Mouse (Mus musculus) MEL (cell line): Measurements from ENCODE around the gene Dlg2. TPM values are rescaled to one million over a fixed set of nuclear protein-coding genes. Genes with fewer than 3 reads are reported as not detected.

ENCODE experiments used
- DNase-seq: peaks from one replicate; pipeline ENCODE4 v3.0.0; 2011; ENCODE audit warnings: low read depth, low spot score
- H3K27ac ChIP-seq: 2 replicates; pipeline ENCODE4 v1.5.1; 2012; ENCODE audit warnings: low read depth, mild to moderate bottlenecking, control low read depth, low read length, moderate library complexity; ENCODE audit not compliant: control insufficient read depth
- H3K27me3 ChIP-seq, 2 experiments: fragments of 150-350 bp in 1 of 2; sonication (generic) in 1 of 2; 2 replicates each; pipeline ENCODE4 v1.6.1; 2012; ENCODE audit warnings: low read length in 2 of 2, mild to moderate bottlenecking in 2 of 2, improper control_type of control experiment in 1 of 2, moderate library complexity in 1 of 2; ENCODE audit not compliant: insufficient read depth in 2 of 2, control insufficient read depth in 1 of 2
- H3K36me3 ChIP-seq, 2 experiments: 2 replicates each; pipeline ENCODE4 v1.6.1; 2012 to 2014; ENCODE audit warnings: low read length in 2 of 2, improper control_type of control experiment in 1 of 2, inconsistent platforms in 1 of 2, mild to moderate bottlenecking in 1 of 2; ENCODE audit not compliant: insufficient read depth in 2 of 2, control insufficient read depth in 1 of 2
- H3K4me1 ChIP-seq, 2 experiments: fragments of 150-350 bp in 1 of 2; sonication (generic) in 1 of 2; 2 replicates each; pipeline ENCODE4 v1.6.1; 2012; ENCODE audit warnings: low read length in 2 of 2, improper control_type of control experiment in 1 of 2, mild to moderate bottlenecking in 1 of 2; ENCODE audit not compliant: insufficient read depth in 2 of 2, control insufficient read depth in 1 of 2
- H3K4me3 ChIP-seq, 2 experiments: fragments of 150-350 bp in 1 of 2; sonication (generic) in 1 of 2; 2 replicates each; pipeline ENCODE4 v1.5.1; 2012; ENCODE audit warnings: low read depth in 2 of 2, low read length in 2 of 2, mild to moderate bottlenecking in 2 of 2, moderate library complexity in 2 of 2, control low read depth in 1 of 2, improper control_type of control experiment in 1 of 2; ENCODE audit not compliant: control insufficient read depth in 1 of 2, insufficient read depth in 1 of 2
- H3K79me2 ChIP-seq: 2 replicates; pipeline ENCODE4 v1.6.1; 2012; ENCODE audit warnings: mild to moderate bottlenecking, low read length, moderate library complexity; ENCODE audit not compliant: control insufficient read depth, poor library complexity, insufficient read depth
- H3K9ac ChIP-seq: 2 replicates; pipeline ENCODE4 v1.6.1; 2012; ENCODE audit warnings: low read depth, mild to moderate bottlenecking, control low read depth, low read length, moderate library complexity; ENCODE audit not compliant: control insufficient read depth, poor library complexity, severe bottlenecking
- H3K9me3 ChIP-seq: fragments of 150-350 bp; sonication (generic); replicated peaks from 2 replicates; pipeline ENCODE4 v1.6.1; 2012; ENCODE audit warnings: mild to moderate bottlenecking, low read length, improper control_type of control experiment, moderate library complexity; ENCODE audit not compliant: insufficient read depth
- BHLHE40 ChIP-seq: IDR thresholded peaks from 2 replicates; pipeline ENCODE4 v1.6.1; 2012; ENCODE audit warnings: low read depth, mild to moderate bottlenecking, inconsistent platforms, low read length, improper control_type of control experiment, borderline replicate concordance
- CHD1 ChIP-seq: IDR thresholded peaks from 2 replicates; pipeline ENCODE4 v1.6.1; 2012; ENCODE audit warnings: low read depth, mild to moderate bottlenecking, inconsistent platforms, low read length, improper control_type of control experiment
- CTCF ChIP-seq, 3 experiments: IDR thresholded peaks in 2 of 3; conservative IDR thresholded peaks in 1 of 3; 2 replicates each; pipeline ENCODE4 v1.5.1; 2011 to 2012; ENCODE audit warnings: low read length in 3 of 3, low read depth in 2 of 3, mild to moderate bottlenecking in 2 of 3, improper control_type of control experiment in 1 of 3, inconsistent platforms in 1 of 3, mixed read lengths in 1 of 3, moderate library complexity in 1 of 3; ENCODE audit not compliant: control insufficient read depth in 1 of 3, insufficient read depth in 1 of 3, poor library complexity in 1 of 3, severe bottlenecking in 1 of 3
- ELF1 ChIP-seq: IDR thresholded peaks from 2 replicates; pipeline ENCODE4 v1.6.1; 2014; ENCODE audit warnings: low read depth, mild to moderate bottlenecking, inconsistent platforms, low read length, improper control_type of control experiment, moderate library complexity
- ETS1 ChIP-seq: IDR thresholded peaks from 2 replicates; pipeline ENCODE4 v1.6.1; 2012; ENCODE audit warnings: low read depth, mild to moderate bottlenecking, inconsistent platforms, low read length, improper control_type of control experiment, moderate library complexity
- GABPA ChIP-seq: IDR thresholded peaks from 2 replicates; pipeline ENCODE4 v1.6.1; 2012; ENCODE audit warnings: low read depth, mild to moderate bottlenecking, inconsistent platforms, low read length, improper control_type of control experiment, moderate library complexity
- GATA1 ChIP-seq: IDR thresholded peaks from 2 replicates; pipeline ENCODE4 v1.6.1; 2011; ENCODE audit warnings: low read depth, low read length, improper control_type of control experiment
- HCFC1 ChIP-seq: IDR thresholded peaks from 2 replicates; pipeline ENCODE4 v1.6.1; 2012; ENCODE audit warnings: low read depth, mild to moderate bottlenecking, inconsistent platforms, low read length, improper control_type of control experiment, moderate library complexity
- KAT2A ChIP-seq: conservative IDR thresholded peaks from 2 replicates; pipeline ENCODE4 v1.6.1; 2012; ENCODE audit warnings: low read depth, low read length, improper control_type of control experiment, inconsistent platforms
- MAZ ChIP-seq: IDR thresholded peaks from 2 replicates; pipeline ENCODE4 v1.6.1; 2012; ENCODE audit warnings: low read depth, mild to moderate bottlenecking, inconsistent platforms, low read length, improper control_type of control experiment
- MEF2A ChIP-seq: IDR thresholded peaks from 2 replicates; pipeline ENCODE4 v1.6.1; 2014; ENCODE audit warnings: low read depth, mild to moderate bottlenecking, inconsistent platforms, low read length, improper control_type of control experiment; ENCODE audit not compliant: poor library complexity, insufficient replicate concordance, severe bottlenecking; ENCODE audit errors: extremely low read depth
- NELFE ChIP-seq: IDR thresholded peaks from 2 replicates; pipeline ENCODE4 v1.6.1; 2011; ENCODE audit warnings: low read depth, low read length, improper control_type of control experiment
- NRF1 ChIP-seq: IDR thresholded peaks from 2 replicates; pipeline ENCODE4 v1.6.1; 2014; ENCODE audit warnings: low read depth, mild to moderate bottlenecking, inconsistent platforms, low read length, improper control_type of control experiment, moderate library complexity; ENCODE audit not compliant: poor library complexity, insufficient read depth, severe bottlenecking
- POLR2A ChIP-seq, 2 experiments: IDR thresholded peaks; 2 replicates each; pipeline ENCODE4 v1.6.1; 2011 to 2012; ENCODE audit warnings: low read length in 2 of 2, mild to moderate bottlenecking in 2 of 2, control low read depth in 1 of 2, improper control_type of control experiment in 1 of 2, low read depth in 1 of 2, moderate library complexity in 1 of 2; ENCODE audit not compliant: control insufficient read depth in 1 of 2, insufficient read depth in 1 of 2, poor library complexity in 1 of 2
- POLR2AphosphoS2 ChIP-seq: IDR thresholded peaks from 2 replicates; pipeline ENCODE4 v1.6.1; 2011; ENCODE audit warnings: low read length, improper control_type of control experiment
- RAD21 ChIP-seq: IDR thresholded peaks from 2 replicates; pipeline ENCODE4 v1.6.1; 2011; ENCODE audit warnings: mild to moderate bottlenecking, low read depth, low read length, improper control_type of control experiment
- SIN3A ChIP-seq: IDR thresholded peaks from 2 replicates; pipeline ENCODE4 v1.6.1; 2012; ENCODE audit warnings: low read length, improper control_type of control experiment, inconsistent platforms
- SMC3 ChIP-seq: IDR thresholded peaks from 2 replicates; pipeline ENCODE4 v1.6.1; 2011; ENCODE audit warnings: low read depth, low read length, improper control_type of control experiment
- TBP ChIP-seq: IDR thresholded peaks from 2 replicates; pipeline ENCODE4 v1.8.0; 2011; ENCODE audit warnings: low read depth, low read length, improper control_type of control experiment
- TCF12 ChIP-seq: IDR thresholded peaks from 2 replicates; pipeline ENCODE4 v1.6.1; 2014; ENCODE audit warnings: low read depth, mild to moderate bottlenecking, inconsistent platforms, low read length, improper control_type of control experiment, moderate library complexity
- USF1 ChIP-seq: IDR thresholded peaks from 2 replicates; pipeline ENCODE4 v1.6.1; 2014; ENCODE audit warnings: low read depth, mild to moderate bottlenecking, inconsistent platforms, low read length, improper control_type of control experiment, moderate library complexity
- USF2 ChIP-seq, 2 experiments: IDR thresholded peaks; 2 replicates each; pipeline ENCODE4 v1.6.1; 2011 to 2012; ENCODE audit warnings: improper control_type of control experiment in 2 of 2, low read length in 2 of 2, borderline replicate concordance in 1 of 2, inconsistent platforms in 1 of 2, low read depth in 1 of 2, mild to moderate bottlenecking in 1 of 2; ENCODE audit not compliant: insufficient read depth in 1 of 2
- ZKSCAN1 ChIP-seq: IDR thresholded peaks from 2 replicates; pipeline ENCODE4 v1.6.1; 2012; ENCODE audit warnings: low read depth, mild to moderate bottlenecking, inconsistent platforms, low read length, improper control_type of control experiment, moderate library complexity
- ZMIZ1 ChIP-seq: IDR thresholded peaks from 2 replicates; pipeline ENCODE4 v1.6.1; 2012; ENCODE audit warnings: low read depth, mild to moderate bottlenecking, inconsistent platforms, low read length, improper control_type of control experiment, moderate library complexity
- polyA plus RNA-seq, 2 experiments: library from polyadenylated mRNA; stranded (reverse) in 1 of 2; unstranded in 1 of 2; fragments of >175 nt in 1 of 2; fragments of >200 nt in 1 of 2; gene quantifications; 2 replicates each; pipeline versions ENCODE4 v1.2.1 to v1.2.4; 2012; ENCODE audit warnings: low replicate concordance in 2 of 2, low read depth in 1 of 2; ENCODE audit not compliant: insufficient read length in 2 of 2, insufficient read depth in 1 of 2, missing spikeins in 1 of 2
- total RNA-seq: library from RNA; depleted of rRNA; stranded (reverse); fragments of 300-350 nt; gene quantifications from 2 replicates; pipeline ENCODE4 v1.2.3, GENCODE M21; 2012

Gene Dlg2
- total and polyA plus RNA-seq, 3 experiments = 0.04 TPM; not detected in 2

DNA sequence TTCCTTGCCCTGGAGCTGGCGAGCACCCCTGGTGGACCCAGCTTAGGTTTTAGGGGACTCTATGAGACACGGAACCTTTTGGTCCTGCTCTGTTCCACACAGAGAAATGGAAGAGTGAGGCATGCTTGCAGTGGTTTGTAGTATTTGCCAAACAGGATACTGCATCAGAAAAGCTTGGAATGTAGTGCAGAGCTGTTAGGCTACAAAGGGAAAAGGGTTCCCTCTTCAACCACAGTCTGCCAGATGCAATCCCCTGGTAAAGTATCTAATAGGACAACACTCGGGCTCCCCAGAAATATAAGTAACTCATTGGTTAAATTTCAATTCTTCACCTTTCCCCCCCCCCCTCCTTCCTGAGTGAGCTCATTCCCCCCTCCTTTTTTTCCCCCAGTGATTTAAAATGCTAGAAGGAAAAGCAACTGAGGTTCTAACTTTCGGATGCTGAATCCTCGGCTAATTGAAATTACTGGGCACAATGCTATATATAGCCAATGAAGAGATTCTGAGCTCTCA is 613.9 kb downstream of the Dlg2 start:
- Histone ChIP-seq H3K79me2 (no peaks in the 10 kb centered on the region), H3K4me1 (no peaks in the 10 kb centered on the region), H3K9ac (no peak overlapping the region), H3K27ac (no peak overlapping the region), H3K36me3 (no peaks in the 10 kb centered on the region), H3K27me3 (no peaks in the 10 kb centered on the region), H3K4me3 (no peak overlapping the region), H3K9me3 (no peaks in the 10 kb centered on the region)
- no peak for DNase-seq
- TF ChIP-seq ZMIZ1 (no peak), USF2 (IDR thresholded peaks at IDR 0.05; ENCODE audit: borderline replicate concordance in 1 of 2, insufficient read depth in 1 of 2, low read depth in 1 of 2, low read length in 2 of 2) (no peak), ZKSCAN1 (no peak), GATA1 (no peak), HCFC1 (no peak)

DNA sequence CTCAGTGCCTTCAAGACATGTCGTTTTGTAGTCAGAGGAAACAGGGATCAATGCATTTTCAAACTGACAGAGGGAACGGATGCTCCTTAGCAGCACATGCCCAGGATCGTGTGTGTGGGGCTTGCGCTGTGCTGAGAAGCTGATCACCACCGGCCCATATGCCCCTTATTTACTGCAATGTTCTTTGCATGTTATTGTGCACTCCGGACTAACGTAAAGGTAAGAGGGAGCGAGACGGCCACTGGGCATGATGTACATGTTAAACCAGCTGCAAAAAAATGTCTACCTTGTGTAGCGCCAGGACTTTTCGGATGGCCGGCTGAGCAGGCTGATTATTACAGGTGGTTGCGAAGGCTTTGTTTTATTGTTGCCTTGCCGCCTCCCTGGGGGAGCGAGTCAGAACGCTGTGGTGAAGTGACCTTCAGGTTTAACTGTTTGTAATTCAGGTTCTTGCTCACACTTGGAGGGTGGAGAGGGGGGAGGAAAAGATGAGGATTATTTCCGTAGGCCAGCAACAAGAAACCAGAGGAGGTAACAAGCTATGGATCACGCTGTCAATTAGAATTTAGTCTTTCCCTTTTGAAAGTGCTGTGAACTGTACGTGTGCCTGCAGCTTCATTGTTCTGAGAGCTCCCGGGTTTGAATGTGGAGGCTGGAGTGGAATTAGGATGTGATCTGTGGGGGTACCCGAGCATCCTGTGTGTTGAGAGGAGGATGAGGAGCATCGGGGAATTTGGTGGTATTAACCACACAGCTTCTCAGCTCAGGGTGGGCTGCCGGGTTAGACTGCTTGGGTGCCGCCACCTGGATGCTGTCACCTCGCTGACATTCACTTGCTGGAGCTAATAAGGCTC is 614.6 kb downstream of the Dlg2 start:
- H3K4me3 ChIP-seq = no peak overlapping the region

GRCm38 (mm10) chr7:91096467-91096866 is 620.0 kb downstream of the Dlg2 start:
- Histone ChIP-seq H3K27me3 (no peaks in the 10 kb centered on the region), H3K27ac (no peak overlapping the region), H3K9me3 (no peaks in the 10 kb centered on the region), H3K79me2 (no peaks in the 10 kb centered on the region), H3K36me3 (no peaks in the 10 kb centered on the region), H3K9ac (no peak overlapping the region), H3K4me1 (no peaks in the 10 kb centered on the region), H3K4me3 (no peak overlapping the region)
- no peak for DNase-seq
- TF ChIP-seq SIN3A (no peak), BHLHE40 (no peak), ELF1 (no peak), KAT2A (no peak), NELFE (no peak), MAZ (no peak), CTCF (IDR thresholded peaks at IDR 0.05 in 2 of 3, conservative IDR thresholded peaks at IDR 0.05 in 1 of 3; ENCODE audit: control insufficient read depth in 1 of 3, insufficient read depth in 1 of 3, low read depth in 2 of 3, low read length in 3 of 3, poor library complexity in 1 of 3, severe bottlenecking in 1 of 3) (no peak), GABPA (no peak), USF1 (no peak), SMC3 (no peak), CHD1 (no peak), POLR2AphosphoS2 (no peak), ZMIZ1 (no peak), USF2 (IDR thresholded peaks at IDR 0.05; ENCODE audit: borderline replicate concordance in 1 of 2, insufficient read depth in 1 of 2, low read depth in 1 of 2, low read length in 2 of 2) (no peak), TBP (no peak), ETS1 (no peak), TCF12 (no peak), HCFC1 (no peak), RAD21 (no peak), MEF2A (no peak)

More for the DNA sequence above, 614.6 kb downstream of the Dlg2 start:
- no peak for TF ChIP-seq NRF1
- TF ChIP-seq USF1 = no peak
- no peak for TF ChIP-seq POLR2A (IDR thresholded peaks at IDR 0.05; ENCODE audit: control insufficient read depth in 1 of 2, insufficient read depth in 1 of 2, low read depth in 1 of 2, low read length in 2 of 2, poor library complexity in 1 of 2)
- DNase-seq = no peak
- Histone ChIP-seq H3K9me3 (no peaks in the 10 kb centered on the region), H3K36me3 (no peaks in the 10 kb centered on the region), H3K27me3 (no peaks in the 10 kb centered on the region), H3K79me2 (no peaks in the 10 kb centered on the region), H3K4me1 (no peaks in the 10 kb centered on the region), H3K27ac (no peak overlapping the region), H3K9ac (no peak overlapping the region)
